Mouse (Mus musculus) testis, adult 2 months (tissue): ENCODE data around the gene Spatc1l.

Source experiments
- CTCF ChIP-seq: fragments of 200-500 bp; IDR thresholded peaks from 2 replicates; pipeline ENCODE4 v1.5.1; 2012; ENCODE audit warnings: low read depth, mild to moderate bottlenecking, inconsistent platforms, low read length, moderate library complexity; ENCODE audit not compliant: control insufficient read depth, insufficient read depth, insufficient replicate concordance
- POLR2A ChIP-seq: fragments of 200-500 bp; IDR thresholded peaks from 2 replicates; pipeline ENCODE4 v1.6.1; 2012; ENCODE audit warnings: low read depth, mild to moderate bottlenecking, inconsistent platforms, low read length, moderate library complexity; ENCODE audit not compliant: control insufficient read depth

- TF ChIP-seq CTCF = no peak
- TF ChIP-seq POLR2A = no peak
Measured at GRCm38 (mm10) chr10:76590197-76590596, 28.1 kb downstream of the Spatc1l start.
